In the genomic region with DNA sequence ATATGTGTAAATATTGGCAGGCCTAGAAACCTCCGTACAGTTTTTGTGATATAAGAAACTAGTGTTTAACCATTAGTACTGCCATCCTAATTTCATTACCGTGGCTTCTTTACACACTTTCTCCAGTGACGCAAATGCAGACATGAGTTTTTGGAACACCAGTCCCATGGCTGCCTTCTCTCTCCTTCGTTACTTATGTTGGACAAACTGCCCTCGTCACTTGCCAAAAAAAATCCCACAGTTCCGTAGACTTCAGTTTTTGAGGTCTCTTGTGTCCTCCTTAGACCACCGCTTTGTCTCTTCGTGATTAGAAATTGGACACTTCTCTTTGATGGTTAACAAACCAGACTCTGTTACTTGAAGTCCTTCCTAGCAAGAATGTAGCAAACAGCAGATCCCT, we compare ENCODE assay signal across 28 mouse cellular contexts. TPM values are rescaled to one million over a fixed set of nuclear protein-coding genes. Genes with fewer than 3 reads are reported as not detected.
A peak's percentile ranks its signal among the peaks of the same experiment; 100 is the strongest.
DNase-seq lines count a peak whose midpoint lies in the region; ATAC-seq and TF ChIP-seq lines count a peak whose summit lies in the region.
"Had no signal": no experiment of that assay in that cellular context is flagged by ENCODE, and none has a peak within 500 bp of the region (broad histone marks: within the 10 kb centered on the region; RNA-seq: fewer than 3 reads in every experiment).

No protein-coding gene starts in this region.

- peaks cover 24% of the 10 kb centered on the region for H3K36me3 ChIP-seq in embryonic facial prominence, embryonic 13.5 days
- peaks cover 21% of the 10 kb centered on the region for H3K36me3 ChIP-seq in embryonic facial prominence, embryonic 10.5 days (replicated peaks)
- H3K36me3 ChIP-seq in limb, embryonic 11.5 days (ENCODE audit: control insufficient read depth, insufficient read depth, low read length), result no peaks in the 10 kb centered on the region
- H3K36me3 ChIP-seq in limb, embryonic 10.5 days, result peaks cover 25% of the 10 kb centered on the region
- H3K36me3 ChIP-seq in embryonic facial prominence, embryonic 14.5 days (ENCODE audit: control insufficient read depth, insufficient read depth, low read length), result peaks cover 26% of the 10 kb centered on the region; the same call in 1 of the 2 replicates
- 0 out of 2 replicates have a peak, but pooled peaks cover 4% of the 10 kb centered on the region for H3K36me3 ChIP-seq in limb, embryonic 14.5 days (ENCODE audit: control insufficient read depth, insufficient read depth, low read length)
- H3K36me3 ChIP-seq: forebrain, embryonic 12.5 days had no signal

- no peak for TF ChIP-seq POLR2A in limb, embryonic 14.5 days (IDR thresholded peaks at IDR 0.05; ENCODE audit: borderline replicate concordance, extremely low read depth, insufficient read depth, insufficient read length)

- WGBS in embryonic facial prominence, embryonic 13.5 days, result 53% methylated on average over 8 of the region's 8 CpGs
- WGBS in embryonic facial prominence, embryonic 10.5 days, result 76% methylated on average over 8 of the region's 8 CpGs
- 87% methylated on average over 8 of the region's 8 CpGs for WGBS in limb, embryonic 11.5 days
- 87% methylated on average over 8 of the region's 8 CpGs for WGBS in limb, embryonic 10.5 days
- WGBS in embryonic facial prominence, embryonic 14.5 days, result 45% methylated on average over 8 of the region's 8 CpGs
- 56% methylated on average over 8 of the region's 8 CpGs for WGBS in limb, embryonic 14.5 days

- 0 out of 2 replicates have a peak, but pooled peaks cover 5% of the 10 kb centered on the region for H3K9me3 ChIP-seq in embryonic facial prominence, embryonic 13.5 days
- no peaks in the 10 kb centered on the region for H3K9me3 ChIP-seq in embryonic facial prominence, embryonic 10.5 days
- no peaks in the 10 kb centered on the region for H3K9me3 ChIP-seq in limb, embryonic 11.5 days (ENCODE audit: control insufficient read depth, low read length)
- H3K9me3 ChIP-seq in limb, embryonic 10.5 days (replicated peaks), result no peaks in the 10 kb centered on the region
- H3K9me3 ChIP-seq in embryonic facial prominence, embryonic 14.5 days (ENCODE audit: control insufficient read depth, low read length), result no peaks in the 10 kb centered on the region
- H3K9me3 ChIP-seq in limb, embryonic 14.5 days (ENCODE audit: control insufficient read depth, low read length), result no peaks in the 10 kb centered on the region
- H3K9me3 ChIP-seq: embryonic facial prominence, embryonic 12.5 days; forebrain, embryonic 10.5 days; forebrain, embryonic 12.5 days; G1E had no signal

- H3K27ac ChIP-seq in embryonic facial prominence, embryonic 13.5 days, result peak overlapping the region; percentile 44
- no peak overlapping the region for H3K27ac ChIP-seq in embryonic facial prominence, embryonic 10.5 days (replicated peaks)
- 0 out of 2 replicates have a peak overlapping the region, but pooled peaks have one; percentile 8 for H3K27ac ChIP-seq in limb, embryonic 11.5 days (replicated peaks; ENCODE audit: low read depth, low read length)
- no peak overlapping the region for H3K27ac ChIP-seq in limb, embryonic 10.5 days
- H3K27ac ChIP-seq in embryonic facial prominence, embryonic 14.5 days (replicated peaks; ENCODE audit: low read depth, low read length), result 0 out of 2 replicates have a peak overlapping the region, but pooled peaks have one; percentile 25
- 0 out of 2 replicates have a peak overlapping the region, but pooled peaks have one; percentile 33 for H3K27ac ChIP-seq in limb, embryonic 14.5 days (replicated peaks; ENCODE audit: low read depth, low read length)
- H3K27ac ChIP-seq: embryonic facial prominence, embryonic 12.5 days; forebrain, embryonic 10.5 days; forebrain, embryonic 12.5 days had no signal

- no peak for DNase-seq in embryonic facial prominence, embryonic 10.5 days (ENCODE audit: low spot score)
- DNase-seq in limb, embryonic 11.5 days (ENCODE audit: low spot score), result no peak
- no peak for DNase-seq in limb, embryonic 10.5 days (ENCODE audit: low spot score)
- DNase-seq in embryonic facial prominence, embryonic 14.5 days (ENCODE audit: low spot score), result peak; percentile 70
- no peak for DNase-seq in limb, embryonic 14.5 days (ENCODE audit: low spot score)
- no peak for DNase-seq in thymus, postnatal 0 days (ENCODE audit: low spot score)
- DNase-seq: adrenal gland, adult 8-10 months; adrenal gland, postnatal 14 days; adrenal gland, postnatal 36 days; B cell, adult 2 months; cerebellum, adult 11-12 months; cerebellum, adult 2 months; cerebellum, adult 9-10 months; cerebellum, postnatal 10 days; cerebellum, postnatal 25 days; embryo, embryonic 11 days had no signal

- H3K27me3 ChIP-seq in embryonic facial prominence, embryonic 13.5 days, result no peaks in the 10 kb centered on the region
- H3K27me3 ChIP-seq in embryonic facial prominence, embryonic 10.5 days (replicated peaks; ENCODE audit: low read depth, poor library complexity, severe bottlenecking), result no peaks in the 10 kb centered on the region
- H3K27me3 ChIP-seq in limb, embryonic 11.5 days (ENCODE audit: control insufficient read depth, insufficient read depth, low read length), result no peaks in the 10 kb centered on the region
- H3K27me3 ChIP-seq in limb, embryonic 10.5 days (ENCODE audit: low read depth, poor library complexity, severe bottlenecking), result no peaks in the 10 kb centered on the region
- H3K27me3 ChIP-seq in embryonic facial prominence, embryonic 14.5 days (replicated peaks; ENCODE audit: control insufficient read depth, insufficient read depth, low read length), result no peaks in the 10 kb centered on the region
- H3K27me3 ChIP-seq in limb, embryonic 14.5 days (ENCODE audit: control insufficient read depth, insufficient read depth, low read length), result no peaks in the 10 kb centered on the region
- H3K27me3 ChIP-seq: CH12.LX; embryonic facial prominence, embryonic 12.5 days; forebrain, embryonic 12.5 days; Patski had no signal

- ATAC-seq in embryonic facial prominence, embryonic 13.5 days (ENCODE audit: insufficient number of reproducible peaks, insufficient read depth, low FRiP score, low TSS enrichment, low read depth), result no peak
- no peak for ATAC-seq in limb, embryonic 11.5 days (ENCODE audit: insufficient number of reproducible peaks, low FRiP score, low TSS enrichment, low read depth)
- no peak for ATAC-seq in embryonic facial prominence, embryonic 14.5 days (ENCODE audit: low read depth)
- no peak for ATAC-seq in limb, embryonic 14.5 days (ENCODE audit: low FRiP score, low read depth)
- ATAC-seq: activated CD4-positive, CD25-positive, alpha-beta regulatory T cell, adult 4 months; CD4-positive, CD25-positive, alpha-beta regulatory T cell, adult 4 months; forebrain, embryonic 14.5 days; forebrain, embryonic 16.5 days; Patski had no signal

- H3K4me3 ChIP-seq in embryonic facial prominence, embryonic 13.5 days, result no peak overlapping the region
- H3K4me3 ChIP-seq in embryonic facial prominence, embryonic 10.5 days, result no peak overlapping the region
- H3K4me3 ChIP-seq in limb, embryonic 11.5 days (ENCODE audit: low read depth, low read length), result no peak overlapping the region
- H3K4me3 ChIP-seq in limb, embryonic 10.5 days, result no peak overlapping the region
- H3K4me3 ChIP-seq in embryonic facial prominence, embryonic 14.5 days (ENCODE audit: low read depth, low read length), result no peak overlapping the region
- no peak overlapping the region for H3K4me3 ChIP-seq in limb, embryonic 14.5 days (replicated peaks; ENCODE audit: low read length)
- H3K4me3 ChIP-seq: embryonic facial prominence, embryonic 12.5 days; erythroblast, embryonic 14.5 days; forebrain, embryonic 10.5 days; forebrain, embryonic 12.5 days had no signal

- H3K4me1 ChIP-seq in embryonic facial prominence, embryonic 13.5 days, result peaks cover 7% of the 10 kb centered on the region
- H3K4me1 ChIP-seq in embryonic facial prominence, embryonic 10.5 days, result peaks cover 17% of the 10 kb centered on the region
- no peaks in the 10 kb centered on the region for H3K4me1 ChIP-seq in limb, embryonic 11.5 days (ENCODE audit: control insufficient read depth, insufficient read depth, low read length)
- peaks cover 10% of the 10 kb centered on the region; the same call in 1 of the 2 replicates for H3K4me1 ChIP-seq in limb, embryonic 10.5 days
- H3K4me1 ChIP-seq in embryonic facial prominence, embryonic 14.5 days (ENCODE audit: control insufficient read depth, insufficient read depth, low read length), result peaks cover 3% of the 10 kb centered on the region; the same call in 1 of the 2 replicates
- peaks cover 4% of the 10 kb centered on the region for H3K4me1 ChIP-seq in limb, embryonic 14.5 days (ENCODE audit: control insufficient read depth, insufficient read depth, low read length)
- H3K4me1 ChIP-seq: forebrain, embryonic 12.5 days had no signal

- no peak overlapping the region for H3K4me2 ChIP-seq in embryonic facial prominence, embryonic 13.5 days
- H3K4me2 ChIP-seq in limb, embryonic 11.5 days (ENCODE audit: low read depth, severe bottlenecking), result no peak overlapping the region
- H3K4me2 ChIP-seq in embryonic facial prominence, embryonic 14.5 days (ENCODE audit: low read depth, low read length), result no peak overlapping the region; the same call in 1 of the 2 replicates
- no peak overlapping the region for H3K4me2 ChIP-seq in limb, embryonic 14.5 days (replicated peaks; ENCODE audit: low read depth, low read length, severe bottlenecking)
- H3K4me2 ChIP-seq: embryonic facial prominence, embryonic 12.5 days; forebrain, embryonic 12.5 days had no signal

- H3K9ac ChIP-seq in embryonic facial prominence, embryonic 13.5 days, result no peak overlapping the region
- no peak overlapping the region for H3K9ac ChIP-seq in limb, embryonic 11.5 days (ENCODE audit: low read length)
- H3K9ac ChIP-seq in embryonic facial prominence, embryonic 14.5 days (ENCODE audit: low read depth, low read length), result no peak overlapping the region
- H3K9ac ChIP-seq in limb, embryonic 14.5 days (ENCODE audit: low read depth, low read length, severe bottlenecking), result no peak overlapping the region
- H3K9ac ChIP-seq: embryonic facial prominence, embryonic 12.5 days; forebrain, embryonic 12.5 days had no signal

RNA-seq across cellular contexts. Expression of a gene that starts 30.8 kb away (rescaled TPM):
- 56.2 and 64.1 TPM in 2 replicates for polyA plus RNA-seq in embryonic facial prominence, embryonic 13.5 days (2015; fragmentation: Nextera tagmentation; extraction: Ambion mirVana)
- 49.3 and 50.9 TPM in 2 replicates for polyA plus RNA-seq in embryonic facial prominence, embryonic 10.5 days (2016; fragmentation: Nextera tagmentation; extraction: Ambion mirVana)
- 45.2 and 51.2 TPM in 2 replicates for polyA plus RNA-seq in limb, embryonic 11.5 days (2014; fragmentation: Nextera tagmentation; extraction: Ambion mirVana)
- 50.8 and 53.2 TPM in 2 replicates for polyA plus RNA-seq in limb, embryonic 10.5 days (2016; fragmentation: Nextera tagmentation; extraction: Ambion mirVana)
- polyA plus RNA-seq in embryonic facial prominence, embryonic 14.5 days (2014; fragmentation: Nextera tagmentation; extraction: Ambion mirVana), result 65.5 and 65.9 TPM in 2 replicates
- 22.3 and 27.4 TPM in 2 replicates for polyA plus RNA-seq in limb, embryonic 14.5 days (2012; rRNA removed)
- polyA plus RNA-seq in limb, embryonic 14.5 days (2014; fragmentation: Nextera tagmentation; extraction: Ambion mirVana), result 53.3 and 55.9 TPM in 2 replicates
- polyA plus RNA-seq in thymus, postnatal 0 days (2015; fragmentation: Nextera tagmentation; extraction: Ambion mirVana), result 115 and 130 TPM in 2 replicates

Comparison
In these comparisons a context has a peak if more than half of its experiments do, and no peak if none do; other contexts are left out.
1. H3K27ac ChIP-seq: peak in embryonic facial prominence, embryonic 13.5 days (single experiment), limb, embryonic 11.5 days (single experiment), embryonic facial prominence, embryonic 14.5 days (single experiment) and limb, embryonic 14.5 days (single experiment); none in embryonic facial prominence, embryonic 10.5 days (single experiment) and limb, embryonic 10.5 days (single experiment).